Mouse (Mus musculus): ENCODE measurements around the gene Mertk.

GRCm38 (mm10) chr2:128833435-128833834 lies 134.7 kb downstream of the Mertk start:
- TF ChIP-seq GATA1 (IDR thresholded peaks at IDR 0.05; ENCODE audit: borderline replicate concordance, low read length) (no peak), FLI1 (IDR thresholded peaks at IDR 0.05; ENCODE audit: low read length) (no peak)

Data from megakaryocyte, embryonic 14.5 days (primary cell).